Mouse (Mus musculus) kidney, embryonic 14.5 days (tissue): ENCODE measurements at regions not wholly inside any gene's neighbourhood (a gene's known extent, or its start where the extent isn't known, plus 50 kb on each side); places are given as distances from the start of the nearest gene placed in this dataset.

ENCODE experiments used
- ATAC-seq: fragments of 200-750 bp; cut with Nextera tagmentation; 2 replicates; pipeline ENCODE4 v1.8.0; 2017; ENCODE audit warnings: moderate number of reproducible peaks, mild to moderate bottlenecking, moderate TSS enrichment, moderate library complexity; ENCODE audit not compliant: low FRiP score, low TSS enrichment
- H3K27ac ChIP-seq: fragments of 300-500 bp; sonication (generic); 2 replicates; pipeline ENCODE4 v1.5.1; 2014; ENCODE audit warnings: low read depth, mild to moderate bottlenecking, low read length, moderate library complexity, mixed read lengths
- H3K27me3 ChIP-seq: fragments of 300-500 bp; sonication (generic); 2 replicates; pipeline ENCODE4 v1.6.1; 2014; ENCODE audit warnings: mild to moderate bottlenecking, low read length; ENCODE audit not compliant: control insufficient read depth, insufficient read depth
- H3K36me3 ChIP-seq: fragments of 300-500 bp; sonication (generic); 2 replicates; pipeline ENCODE4 v1.6.1; 2014; ENCODE audit warnings: low read length, mixed read lengths; ENCODE audit not compliant: control insufficient read depth, insufficient read depth
- H3K4me1 ChIP-seq: fragments of 300-500 bp; sonication (generic); 2 replicates; pipeline ENCODE4 v1.6.1; 2014; ENCODE audit warnings: low read length, mixed read lengths; ENCODE audit not compliant: control insufficient read depth, insufficient read depth
- H3K4me2 ChIP-seq: fragments of 300-500 bp; sonication (generic); replicated peaks from 2 replicates; pipeline ENCODE4 v1.6.1; 2014; ENCODE audit warnings: low read depth, mild to moderate bottlenecking, low read length
- H3K4me3 ChIP-seq: fragments of 300-500 bp; sonication (generic); 2 replicates; pipeline ENCODE4 v1.5.1; 2014; ENCODE audit warnings: mild to moderate bottlenecking, low read length
- H3K9ac ChIP-seq: fragments of 300-500 bp; sonication (generic); 2 replicates; pipeline ENCODE4 v1.6.1; 2014; ENCODE audit warnings: low read depth, mild to moderate bottlenecking, low read length, moderate library complexity
- H3K9me3 ChIP-seq: fragments of 300-500 bp; sonication (generic); 2 replicates; pipeline ENCODE4 v1.6.1; 2016; ENCODE audit warnings: low read length; ENCODE audit not compliant: control insufficient read depth
- WGBS: fragments of 180-500 bp; shearing (Covaris S2); extraction: QIAGEN DNeasy Blood & Tissue Kit; methylation state at CpG from one replicate; pipeline ENCODE4 v1.1.7; 2014; 5-methylcytosine and 5-hydroxymethylcytosine counted together

GRCm38 (mm10) chr5:112142731-112143130 is 109.6 kb downstream of the Cryba4 start:
- H3K9ac ChIP-seq: no peak overlapping the region
- H3K27me3 ChIP-seq: no peaks in the 10 kb centered on the region
- no peaks in the 10 kb centered on the region for H3K4me1 ChIP-seq
- H3K4me2 ChIP-seq: no peak overlapping the region
- H3K36me3 ChIP-seq: no peaks in the 10 kb centered on the region
- no peak overlapping the region for H3K4me3 ChIP-seq
- 74% methylated on average over 3 of the region's 3 CpGs for WGBS
- no peaks in the 10 kb centered on the region for H3K9me3 ChIP-seq
- no peak overlapping the region for H3K27ac ChIP-seq
- ATAC-seq: no peak

- Histone ChIP-seq H3K4me1 (no peaks in the 10 kb centered on the region), H3K9ac (no peak overlapping the region), H3K9me3 (no peaks in the 10 kb centered on the region), H3K4me2 (no peak overlapping the region), H3K27ac (no peak overlapping the region), H3K4me3 (no peak overlapping the region), H3K36me3 (no peaks in the 10 kb centered on the region), H3K27me3 (no peaks in the 10 kb centered on the region)
- ATAC-seq: no peak
- 78% methylated on average over 16 of the region's 16 CpGs for WGBS
Observed at GRCm38 (mm10) chr5:112143993-112144621, 108.2 kb downstream of the Cryba4 start.

GRCm38 (mm10) chr5:112153675-112154085 is 98.6 kb downstream of the Cryba4 start:
- H3K9ac ChIP-seq: peak overlapping the region; percentile 42; the same call in 1 of the 2 replicates
- H3K9me3 ChIP-seq: no peaks in the 10 kb centered on the region
- H3K27me3 ChIP-seq: peaks cover 11% of the 10 kb centered on the region

GRCm38 (mm10) chr5:112154650-112155049 is 97.7 kb downstream of the Cryba4 start:
- H3K27me3 ChIP-seq: peaks cover 11% of the 10 kb centered on the region
- H3K4me1 ChIP-seq: no peaks in the 10 kb centered on the region
- H3K4me2 ChIP-seq: no peak overlapping the region
- H3K4me3 ChIP-seq: no peak overlapping the region
- H3K9ac ChIP-seq: no peak overlapping the region
- 57% methylated on average over 4 of the region's 4 CpGs for WGBS
- H3K36me3 ChIP-seq: no peaks in the 10 kb centered on the region
- H3K27ac ChIP-seq: no peak overlapping the region
- ATAC-seq: no peak
- no peaks in the 10 kb centered on the region for H3K9me3 ChIP-seq

More at GRCm38 (mm10) chr5:112153675-112154085, 98.6 kb downstream of the Cryba4 start:
- H3K4me1 ChIP-seq: no peaks in the 10 kb centered on the region
- peak overlapping the region; percentile 56 for H3K4me2 ChIP-seq
- WGBS: under 1% methylated on average over 39 of the region's 39 CpGs
- ATAC-seq: peak; percentile 89
- peak overlapping the region; percentile 36 for H3K4me3 ChIP-seq
- H3K36me3 ChIP-seq: no peaks in the 10 kb centered on the region
- no peak overlapping the region for H3K27ac ChIP-seq

- 71% methylated on average over 6 of the region's 6 CpGs for WGBS
- H3K9me3 ChIP-seq: no peaks in the 10 kb centered on the region
- no peaks in the 10 kb centered on the region for H3K36me3 ChIP-seq
- no peak for ATAC-seq
- H3K4me1 ChIP-seq: no peaks in the 10 kb centered on the region
- no peak overlapping the region for H3K4me3 ChIP-seq
- peaks cover 11% of the 10 kb centered on the region for H3K27me3 ChIP-seq
- no peak overlapping the region for H3K4me2 ChIP-seq
- no peak overlapping the region for H3K27ac ChIP-seq
- no peak overlapping the region for H3K9ac ChIP-seq
Observed at GRCm38 (mm10) chr5:112155051-112155450, 97.3 kb downstream of the Cryba4 start.

- no peak for ATAC-seq
- no peaks in the 10 kb centered on the region for H3K36me3 ChIP-seq
- H3K4me1 ChIP-seq: no peaks in the 10 kb centered on the region; the same call in 1 of the 2 replicates
- H3K4me3 ChIP-seq: no peak overlapping the region
- H3K27me3 ChIP-seq: peaks cover 11% of the 10 kb centered on the region
- H3K9me3 ChIP-seq: no peaks in the 10 kb centered on the region
- H3K4me2 ChIP-seq: no peak overlapping the region
- no peak overlapping the region for H3K9ac ChIP-seq
- H3K27ac ChIP-seq: no peak overlapping the region
- 13% methylated on average over 1 of the region's 1 CpGs for WGBS
Observed at GRCm38 (mm10) chr5:112156005-112156404, 96.3 kb downstream of the Cryba4 start.

- Histone ChIP-seq H3K27ac (no peak overlapping the region), H3K4me1 (no peaks in the 10 kb centered on the region), H3K9ac (no peak overlapping the region), H3K27me3 (no peaks in the 10 kb centered on the region), H3K4me2 (no peak overlapping the region), H3K9me3 (no peaks in the 10 kb centered on the region), H3K4me3 (no peak overlapping the region), H3K36me3 (no peaks in the 10 kb centered on the region)
- WGBS: 57% methylated on average over 11 of the region's 11 CpGs
- ATAC-seq: no peak
Observed at GRCm38 (mm10) chr5:112166410-112167175, 85.7 kb downstream of the Cryba4 start.

GRCm38 (mm10) chr5:112167790-112168189 is 84.5 kb downstream of the Cryba4 start:
- no peak overlapping the region for H3K4me2 ChIP-seq
- WGBS: 73% methylated on average over 10 of the region's 10 CpGs
- no peak overlapping the region for H3K27ac ChIP-seq
- no peaks in the 10 kb centered on the region for H3K9me3 ChIP-seq
- H3K4me1 ChIP-seq: no peaks in the 10 kb centered on the region
- no peak overlapping the region for H3K4me3 ChIP-seq
- ATAC-seq: no peak
- H3K36me3 ChIP-seq: no peaks in the 10 kb centered on the region
- H3K27me3 ChIP-seq: no peaks in the 10 kb centered on the region
- no peak overlapping the region for H3K9ac ChIP-seq

- no peak overlapping the region for H3K4me2 ChIP-seq
- no peak overlapping the region for H3K4me3 ChIP-seq
- 55% methylated on average over 2 of the region's 2 CpGs for WGBS
- no peak overlapping the region for H3K9ac ChIP-seq
- no peak overlapping the region for H3K27ac ChIP-seq
- no peaks in the 10 kb centered on the region for H3K4me1 ChIP-seq
- no peaks in the 10 kb centered on the region for H3K36me3 ChIP-seq
- ATAC-seq: no peak; the same call in 1 of the 2 replicates
- no peaks in the 10 kb centered on the region for H3K27me3 ChIP-seq
- no peaks in the 10 kb centered on the region for H3K9me3 ChIP-seq
Observed at GRCm38 (mm10) chr5:112171325-112171724, 81.0 kb downstream of the Cryba4 start.
